Mouse (Mus musculus): ENCODE data around the gene Gpc5. TPM values are rescaled to one million over a fixed set of nuclear protein-coding genes. Genes with fewer than 3 reads are reported as not detected.

Gpc5 gene
- polyA plus RNA-seq, 1 experiment from 2014 or later = 10.4 TPM

- WGBS = 73% methylated on average over 8 of the region's 8 CpGs
- Histone ChIP-seq H3K4me2 (ENCODE audit: low read length) (no peak overlapping the region), H3K4me1 (ENCODE audit: control insufficient read depth, insufficient read depth, low read length) (no peaks in the 10 kb centered on the region), H3K9me3 (replicated peaks; ENCODE audit: control insufficient read depth, low read length, poor library complexity, severe bottlenecking) (no peaks in the 10 kb centered on the region), H3K4me3 (ENCODE audit: low read depth, low read length) (no peak overlapping the region), H3K27me3 (ENCODE audit: control insufficient read depth, insufficient read depth, low read depth, low read length) (no peaks in the 10 kb centered on the region), H3K36me3 (ENCODE audit: control insufficient read depth, insufficient read depth, low read length) (no peaks in the 10 kb centered on the region), H3K9ac (ENCODE audit: low read depth, low read length) (no peak overlapping the region), H3K27ac (ENCODE audit: low read length) (no peak overlapping the region)
- no peak for ATAC-seq
Measured at GRCm38 (mm10) chr14:115600259-115601029, 508.4 kb downstream of the Gpc5 start.

- WGBS = 79% methylated on average over 4 of the region's 4 CpGs
- Histone ChIP-seq H3K9ac (ENCODE audit: low read depth, low read length) (no peak overlapping the region), H3K36me3 (ENCODE audit: control insufficient read depth, insufficient read depth, low read length) (no peaks in the 10 kb centered on the region), H3K4me2 (ENCODE audit: low read length) (no peak overlapping the region), H3K4me3 (ENCODE audit: low read depth, low read length) (no peak overlapping the region), H3K4me1 (ENCODE audit: control insufficient read depth, insufficient read depth, low read length) (no peaks in the 10 kb centered on the region), H3K27ac (ENCODE audit: low read length) (no peak overlapping the region), H3K9me3 (replicated peaks; ENCODE audit: control insufficient read depth, low read length, poor library complexity, severe bottlenecking) (no peaks in the 10 kb centered on the region), H3K27me3 (ENCODE audit: control insufficient read depth, insufficient read depth, low read depth, low read length) (no peaks in the 10 kb centered on the region)
- ATAC-seq = no peak
Measured at GRCm38 (mm10) chr14:115614154-115614553, 522.1 kb downstream of the Gpc5 start.

GRCm38 (mm10) chr14:115616305-115616704 is 524.3 kb downstream of the Gpc5 start:
- 35% methylated on average over 2 of the region's 2 CpGs for WGBS
- H3K9ac ChIP-seq (ENCODE audit: low read depth, low read length) = no peak overlapping the region
- H3K9me3 ChIP-seq (replicated peaks; ENCODE audit: control insufficient read depth, low read length, poor library complexity, severe bottlenecking) = no peaks in the 10 kb centered on the region
- no peaks in the 10 kb centered on the region for H3K4me1 ChIP-seq (ENCODE audit: control insufficient read depth, insufficient read depth, low read length)
- no peak overlapping the region for H3K4me3 ChIP-seq (ENCODE audit: low read depth, low read length)
- H3K27me3 ChIP-seq (ENCODE audit: control insufficient read depth, insufficient read depth, low read depth, low read length) = no peaks in the 10 kb centered on the region
- H3K4me2 ChIP-seq (ENCODE audit: low read length) = no peak overlapping the region
- no peak overlapping the region for H3K27ac ChIP-seq (ENCODE audit: low read length)
- ATAC-seq = no peak
- H3K36me3 ChIP-seq (ENCODE audit: control insufficient read depth, insufficient read depth, low read length) = no peaks in the 10 kb centered on the region

- no peaks in the 10 kb centered on the region for H3K27me3 ChIP-seq (ENCODE audit: control insufficient read depth, insufficient read depth, low read depth, low read length)
- no peak overlapping the region for H3K4me3 ChIP-seq (ENCODE audit: low read depth, low read length)
- H3K36me3 ChIP-seq (ENCODE audit: control insufficient read depth, insufficient read depth, low read length) = no peaks in the 10 kb centered on the region
- H3K9ac ChIP-seq (ENCODE audit: low read depth, low read length) = no peak overlapping the region
- no peaks in the 10 kb centered on the region for H3K9me3 ChIP-seq (replicated peaks; ENCODE audit: control insufficient read depth, low read length, poor library complexity, severe bottlenecking)
- H3K27ac ChIP-seq (ENCODE audit: low read length) = no peak overlapping the region
- H3K4me2 ChIP-seq (ENCODE audit: low read length) = peak overlapping the region; percentile 20; the same call in 1 of the 2 replicates
- ATAC-seq = peak; percentile 89; the same call in 1 of the 2 replicates
- 19% methylated on average over 7 of the region's 7 CpGs for WGBS
- H3K4me1 ChIP-seq (ENCODE audit: control insufficient read depth, insufficient read depth, low read length) = no peaks in the 10 kb centered on the region
Measured at GRCm38 (mm10) chr14:115616846-115617245, 524.8 kb downstream of the Gpc5 start.

- no peak for ATAC-seq
- no peaks in the 10 kb centered on the region for H3K27me3 ChIP-seq (ENCODE audit: control insufficient read depth, insufficient read depth, low read depth, low read length)
- no peak overlapping the region for H3K27ac ChIP-seq (ENCODE audit: low read length)
- H3K9me3 ChIP-seq (replicated peaks; ENCODE audit: control insufficient read depth, low read length, poor library complexity, severe bottlenecking) = no peaks in the 10 kb centered on the region
- H3K9ac ChIP-seq (ENCODE audit: low read depth, low read length) = no peak overlapping the region
- H3K4me1 ChIP-seq (ENCODE audit: control insufficient read depth, insufficient read depth, low read length) = no peaks in the 10 kb centered on the region
- no peak overlapping the region for H3K4me3 ChIP-seq (ENCODE audit: low read depth, low read length)
- no peak overlapping the region for H3K4me2 ChIP-seq (ENCODE audit: low read length)
- no peaks in the 10 kb centered on the region for H3K36me3 ChIP-seq (ENCODE audit: control insufficient read depth, insufficient read depth, low read length)
Measured at GRCm38 (mm10) chr14:115620473-115620872, 528.5 kb downstream of the Gpc5 start.

- Histone ChIP-seq H3K9me3 (replicated peaks; ENCODE audit: control insufficient read depth, low read length, poor library complexity, severe bottlenecking) (no peaks in the 10 kb centered on the region), H3K9ac (ENCODE audit: low read depth, low read length) (no peak overlapping the region), H3K36me3 (ENCODE audit: control insufficient read depth, insufficient read depth, low read length) (no peaks in the 10 kb centered on the region), H3K4me3 (ENCODE audit: low read depth, low read length) (no peak overlapping the region), H3K4me2 (ENCODE audit: low read length) (no peak overlapping the region), H3K4me1 (ENCODE audit: control insufficient read depth, insufficient read depth, low read length) (no peaks in the 10 kb centered on the region), H3K27me3 (ENCODE audit: control insufficient read depth, insufficient read depth, low read depth, low read length) (no peaks in the 10 kb centered on the region), H3K27ac (ENCODE audit: low read length) (no peak overlapping the region)
- WGBS = 72% methylated on average over 7 of the region's 7 CpGs
- no peak for ATAC-seq
Measured at GRCm38 (mm10) chr14:115631160-115631898, 539.3 kb downstream of the Gpc5 start.

GRCm38 (mm10) chr14:115633311-115633710 is 541.3 kb downstream of the Gpc5 start:
- Histone ChIP-seq H3K4me1 (ENCODE audit: control insufficient read depth, insufficient read depth, low read length) (no peaks in the 10 kb centered on the region), H3K9ac (ENCODE audit: low read depth, low read length) (no peak overlapping the region), H3K9me3 (replicated peaks; ENCODE audit: control insufficient read depth, low read length, poor library complexity, severe bottlenecking) (no peaks in the 10 kb centered on the region), H3K4me2 (ENCODE audit: low read length) (no peak overlapping the region), H3K27me3 (ENCODE audit: control insufficient read depth, insufficient read depth, low read depth, low read length) (no peaks in the 10 kb centered on the region), H3K36me3 (ENCODE audit: control insufficient read depth, insufficient read depth, low read length) (no peaks in the 10 kb centered on the region), H3K4me3 (ENCODE audit: low read depth, low read length) (no peak overlapping the region), H3K27ac (ENCODE audit: low read length) (no peak overlapping the region)
- 83% methylated on average over 1 of the region's 1 CpGs for WGBS
- ATAC-seq = no peak

GRCm38 (mm10) chr14:115679875-115680274 is 587.9 kb downstream of the Gpc5 start:
- Histone ChIP-seq H3K4me3 (ENCODE audit: low read depth, low read length) (no peak overlapping the region), H3K27ac (ENCODE audit: low read length) (no peak overlapping the region), H3K36me3 (ENCODE audit: control insufficient read depth, insufficient read depth, low read length) (no peaks in the 10 kb centered on the region), H3K4me1 (ENCODE audit: control insufficient read depth, insufficient read depth, low read length) (no peaks in the 10 kb centered on the region), H3K9me3 (replicated peaks; ENCODE audit: control insufficient read depth, low read length, poor library complexity, severe bottlenecking) (no peaks in the 10 kb centered on the region), H3K9ac (ENCODE audit: low read depth, low read length) (no peak overlapping the region), H3K27me3 (ENCODE audit: control insufficient read depth, insufficient read depth, low read depth, low read length) (no peaks in the 10 kb centered on the region), H3K4me2 (ENCODE audit: low read length) (no peak overlapping the region)
- no peak for ATAC-seq
- WGBS = 54% methylated on average over 2 of the region's 2 CpGs

GRCm38 (mm10) chr14:115746013-115746412 is 654.0 kb downstream of the Gpc5 start:
- 95% methylated on average over 1 of the region's 1 CpGs for WGBS
- ATAC-seq = no peak

More at GRCm38 (mm10) chr14:115746013-115746412, 654.0 kb downstream of the Gpc5 start:
- no peaks in the 10 kb centered on the region for H3K9me3 ChIP-seq (replicated peaks; ENCODE audit: control insufficient read depth, low read length, poor library complexity, severe bottlenecking)
- no peak overlapping the region for H3K27ac ChIP-seq (ENCODE audit: low read length)
- no peaks in the 10 kb centered on the region for H3K4me1 ChIP-seq (ENCODE audit: control insufficient read depth, insufficient read depth, low read length)
- no peak overlapping the region for H3K4me3 ChIP-seq (ENCODE audit: low read depth, low read length)
- no peaks in the 10 kb centered on the region for H3K27me3 ChIP-seq (ENCODE audit: control insufficient read depth, insufficient read depth, low read depth, low read length)
- H3K4me2 ChIP-seq (ENCODE audit: low read length) = no peak overlapping the region
- H3K36me3 ChIP-seq (ENCODE audit: control insufficient read depth, insufficient read depth, low read length) = no peaks in the 10 kb centered on the region
- H3K9ac ChIP-seq (ENCODE audit: low read depth, low read length) = no peak overlapping the region
